Mouse (Mus musculus) spleen, postnatal 14 days (tissue): ENCODE data around the gene Nr6a1.

Experiments used
- DNase-seq, 2 experiments: peaks; one replicate each; pipeline ENCODE4 v3.0.0; 2021 to 2022; ENCODE audit warnings: low spot score in 2 of 2

Gene Nr6a1

DNA sequence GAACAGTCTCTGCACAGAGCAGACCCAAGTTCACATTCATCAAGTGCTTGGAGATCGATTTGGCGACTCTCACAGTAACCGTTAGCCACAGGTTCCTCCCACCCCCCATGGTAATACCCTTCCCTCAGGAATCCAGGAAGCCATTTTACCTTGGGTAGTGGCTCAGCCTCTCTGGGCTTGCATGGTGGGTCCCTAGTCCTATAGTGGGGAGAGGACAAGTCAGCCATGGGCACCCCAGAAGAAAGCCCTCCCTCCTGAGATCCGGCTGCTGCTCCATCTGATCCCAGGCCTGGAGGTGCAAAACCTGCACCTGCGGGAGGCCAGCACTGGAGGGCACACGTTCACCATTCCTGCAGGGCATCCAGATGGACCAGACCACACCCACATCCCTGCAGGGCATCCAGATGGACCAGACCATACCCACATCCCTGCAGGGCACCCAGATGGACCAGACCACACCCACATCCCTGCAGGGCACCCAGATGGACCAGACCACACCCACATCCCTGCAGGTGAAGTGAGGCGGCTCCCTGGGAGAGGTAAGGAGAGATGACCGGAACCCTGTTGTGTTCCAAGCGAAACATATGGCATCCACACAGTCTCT is 252.0 kb downstream of the Nr6a1 start:
- DNase-seq = no peak
